Mouse (Mus musculus) spleen, adult 2 months (tissue): ENCODE results near the gene Gm28035. TPM values are rescaled to one million over a fixed set of nuclear protein-coding genes. Genes with fewer than 3 reads are reported as not detected.

Experiments
- DNase-seq, 2 experiments: peaks; one replicate each; pipeline versions ENCODE4 v3.0.0 to v3.0.0-alpha.2; 2012 to 2021; ENCODE audit warnings: low spot score in 2 of 2, low read depth in 1 of 2
- H3K27ac ChIP-seq: fragments of 200-500 bp; 2 replicates; pipeline ENCODE4 v1.5.1; 2012; ENCODE audit warnings: low read length, inconsistent platforms; ENCODE audit not compliant: insufficient read depth
- H3K27me3 ChIP-seq: fragments of 200-500 bp; 2 replicates; pipeline ENCODE4 v1.6.1; 2012; ENCODE audit warnings: mild to moderate bottlenecking, moderate library complexity, low read length, inconsistent platforms; ENCODE audit not compliant: control insufficient read depth, insufficient read depth
- H3K36me3 ChIP-seq: fragments of 200-500 bp; 2 replicates; pipeline ENCODE4 v1.6.1; 2012; ENCODE audit warnings: mild to moderate bottlenecking, low read length, inconsistent platforms; ENCODE audit not compliant: control insufficient read depth, insufficient read depth
- H3K4me1 ChIP-seq: fragments of 200-500 bp; 2 replicates; pipeline ENCODE4 v1.6.1; 2011; ENCODE audit warnings: inconsistent platforms; ENCODE audit not compliant: control insufficient read depth, insufficient read depth, insufficient read length
- H3K4me3 ChIP-seq: fragments of 200-500 bp; 2 replicates; pipeline ENCODE4 v1.5.1; 2011; ENCODE audit warnings: mild to moderate bottlenecking, inconsistent platforms; ENCODE audit not compliant: insufficient read depth, insufficient read length; ENCODE audit errors: extremely low read depth
- CTCF ChIP-seq: fragments of 200-500 bp; IDR thresholded peaks from 2 replicates; pipeline ENCODE4 v1.5.1; 2011; ENCODE audit warnings: mild to moderate bottlenecking, inconsistent platforms; ENCODE audit not compliant: insufficient read depth, insufficient read length, insufficient replicate concordance; ENCODE audit errors: extremely low read depth
- POLR2A ChIP-seq: fragments of 200-500 bp; IDR thresholded peaks from 2 replicates; pipeline ENCODE4 v1.6.1; 2011; ENCODE audit warnings: low read depth, low read length, inconsistent platforms
- WGBS: fragments of 180-500 bp; shearing (Covaris S2); methylation state at CpG from one replicate; pipeline ENCODE4 v1.1.7; 2018; 5-methylcytosine and 5-hydroxymethylcytosine counted together
- polyA plus RNA-seq: library from polyadenylated mRNA; depleted of rRNA; stranded (reverse); fragments of >200 nt; gene quantifications from 2 replicates; pipeline ENCODE4 v1.2.3, GENCODE M21; 2012

Gm28035 gene
- polyA plus RNA-seq, 1 experiment, result 6.0 TPM

DNA sequence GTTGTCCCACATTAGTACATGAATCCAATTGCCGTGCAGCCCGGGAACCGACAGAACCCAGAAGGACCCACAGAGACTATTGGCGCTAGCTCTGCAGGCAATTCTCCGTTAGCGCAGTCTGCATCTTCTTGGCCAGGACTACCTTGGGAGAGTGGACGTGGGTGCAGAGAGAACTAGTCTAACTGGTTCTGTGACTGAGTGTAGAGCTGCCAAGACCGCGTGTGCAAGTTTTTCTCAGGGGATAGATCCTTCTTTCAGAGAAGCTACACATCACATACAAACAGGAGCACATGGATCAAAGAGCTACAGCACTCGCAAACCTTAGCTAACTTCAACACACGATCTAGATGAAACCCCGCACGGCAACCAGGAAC, 35.1 kb upstream of the Gm28035 start:
- peak overlapping the region; percentile 81 for H3K27ac ChIP-seq
- no peak for TF ChIP-seq CTCF
- no peak for TF ChIP-seq POLR2A
- H3K36me3 ChIP-seq, result no peaks in the 10 kb centered on the region
- H3K27me3 ChIP-seq, result no peaks in the 10 kb centered on the region
- peaks cover 8% of the 10 kb centered on the region; the same call in 1 of the 2 replicates for H3K4me1 ChIP-seq
- no peak for DNase-seq
- peak overlapping the region; percentile 95 for H3K4me3 ChIP-seq
- WGBS, result 1% methylated on average over 13 of the region's 13 CpGs

DNA sequence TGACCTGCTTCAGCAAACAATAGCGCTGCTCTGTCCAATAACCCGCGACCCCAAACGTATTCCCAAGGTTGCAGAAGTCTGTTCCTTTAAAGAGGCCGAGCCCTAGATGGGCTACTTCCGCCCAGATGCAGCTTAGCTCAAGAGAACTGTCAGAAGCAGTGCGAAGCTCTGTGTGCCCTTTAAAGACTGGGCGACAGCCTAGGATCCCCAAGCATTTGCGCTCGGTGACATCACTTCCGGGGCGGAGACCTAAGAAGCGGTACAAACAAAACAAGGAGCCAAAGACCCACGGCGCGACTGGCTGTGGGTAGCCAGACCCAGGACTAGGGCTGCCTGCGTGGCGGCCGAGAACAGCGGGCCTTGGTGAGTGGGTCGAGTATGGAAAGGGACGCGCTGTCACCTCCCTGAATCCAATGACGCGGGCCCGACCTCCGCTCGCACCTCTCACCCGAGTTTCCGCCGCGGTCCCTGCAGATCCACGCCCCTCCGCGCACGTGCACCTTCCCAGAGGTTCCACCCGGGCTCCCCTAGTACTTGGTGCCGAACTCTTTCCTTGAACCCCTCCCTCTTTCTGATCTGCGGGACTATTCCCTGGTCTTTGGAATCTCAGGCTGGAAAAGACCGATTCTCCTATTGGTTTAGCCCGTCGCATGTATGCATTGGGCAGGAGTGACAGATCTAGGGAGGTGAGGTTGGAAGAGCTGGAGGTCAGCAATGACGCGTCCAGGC, 34.6 kb upstream of the Gm28035 start, which contains the start of gene Kyat1:
Gene Kyat1, minus strand, starts transcription at position 219 of the 729 bp plus-strand sequence.
- Histone ChIP-seq H3K4me3 (peak within 1 kb of the TSS; percentile 95), H3K4me1 (peaks cover 8% of the 10 kb centered on the region; the same call in 1 of the 2 replicates), H3K27ac (peak within 1 kb of the TSS; percentile 81), H3K36me3 (no peaks in the 10 kb centered on the region), H3K27me3 (no peaks in the 10 kb centered on the region)
- under 1% methylated on average over 44 of the region's 44 CpGs for WGBS
- DNase-seq, result peak; percentile 92 to 93
- TF ChIP-seq CTCF (no peak), POLR2A (peak; percentile 31)

GRCm38 (mm10) chr2:30207401-30207800, 33.0 kb upstream of the Gm28035 start:
- H3K27me3 ChIP-seq, result no peaks in the 10 kb centered on the region
- H3K27ac ChIP-seq, result no peak overlapping the region
- H3K4me1 ChIP-seq, result peaks cover 8% of the 10 kb centered on the region; the same call in 1 of the 2 replicates
- 84% methylated on average over 4 of the region's 4 CpGs for WGBS
- H3K36me3 ChIP-seq, result no peaks in the 10 kb centered on the region
- no peak for DNase-seq
- TF ChIP-seq CTCF (no peak), POLR2A (no peak)
- H3K4me3 ChIP-seq, result no peak overlapping the region

- 88% methylated on average over 5 of the region's 5 CpGs for WGBS
- no peak for TF ChIP-seq CTCF
- no peak for TF ChIP-seq POLR2A
Observed at GRCm38 (mm10) chr2:30207886-30208285, 32.5 kb upstream of the Gm28035 start.

GRCm38 (mm10) chr2:30211408-30212168, 28.8 kb upstream of the Gm28035 start:
- WGBS, result 90% methylated on average over 6 of the region's 6 CpGs
- Histone ChIP-seq H3K36me3 (no peaks in the 10 kb centered on the region), H3K27ac (no peak overlapping the region), H3K4me3 (no peak overlapping the region), H3K27me3 (no peaks in the 10 kb centered on the region), H3K4me1 (no peaks in the 10 kb centered on the region)
- no peak for TF ChIP-seq POLR2A
- DNase-seq, result no peak

More at GRCm38 (mm10) chr2:30207886-30208285, 32.5 kb upstream of the Gm28035 start:
- DNase-seq, result no peak
- H3K4me1 ChIP-seq, result peaks cover 8% of the 10 kb centered on the region; the same call in 1 of the 2 replicates
- no peaks in the 10 kb centered on the region for H3K36me3 ChIP-seq
- H3K4me3 ChIP-seq, result no peak overlapping the region
- no peak overlapping the region for H3K27ac ChIP-seq
- H3K27me3 ChIP-seq, result no peaks in the 10 kb centered on the region

GRCm38 (mm10) chr2:30212169-30212545, 28.2 kb upstream of the Gm28035 start:
- Histone ChIP-seq H3K4me1 (no peaks in the 10 kb centered on the region), H3K36me3 (no peaks in the 10 kb centered on the region), H3K27ac (no peak overlapping the region), H3K27me3 (no peaks in the 10 kb centered on the region), H3K4me3 (no peak overlapping the region)
- WGBS, result 80% methylated on average over 4 of the region's 4 CpGs
- no peak for DNase-seq
- TF ChIP-seq POLR2A (no peak), CTCF (no peak)
